Mouse (Mus musculus) cortical plate, adult 2 months (tissue): Measurements from ENCODE around the gene Trpm4. TPM values are rescaled to one million over a fixed set of nuclear protein-coding genes. Genes with fewer than 3 reads are reported as not detected.
A peak's percentile ranks its signal among the peaks of the same experiment; 100 is the strongest.

Experiments
- H3K27ac ChIP-seq: fragments of 200-500 bp; 2 replicates; pipeline ENCODE4 v1.5.1; 2012; ENCODE audit warnings: low read length, control low read depth, inconsistent platforms; ENCODE audit not compliant: insufficient read depth
- H3K4me1 ChIP-seq: fragments of 200-500 bp; 2 replicates; pipeline ENCODE4 v1.6.1; 2011; ENCODE audit warnings: low read length; ENCODE audit not compliant: control insufficient read depth, insufficient read depth
- H3K4me3 ChIP-seq: fragments of 200-500 bp; 2 replicates; pipeline ENCODE4 v1.5.1; 2011; ENCODE audit warnings: mild to moderate bottlenecking, low read length, control low read depth; ENCODE audit not compliant: insufficient read depth
- CTCF ChIP-seq: fragments of 200-500 bp; IDR thresholded peaks from 2 replicates; pipeline ENCODE4 v1.5.1; 2011; ENCODE audit warnings: mild to moderate bottlenecking, control low read depth, low read length; ENCODE audit not compliant: insufficient read depth; ENCODE audit errors: extremely low read depth
- POLR2A ChIP-seq: fragments of 200-500 bp; IDR thresholded peaks from 2 replicates; pipeline ENCODE4 v1.6.1; 2011; ENCODE audit warnings: mild to moderate bottlenecking, low read length, control low read depth; ENCODE audit not compliant: insufficient read depth; ENCODE audit errors: extremely low read depth
- polyA plus RNA-seq: library from polyadenylated mRNA; depleted of rRNA; stranded (reverse); fragments of >200 nt; gene quantifications from 2 replicates; pipeline ENCODE4 v1.2.3, GENCODE M21; 2012

The Trpm4 gene
- polyA plus RNA-seq, 1 experiment: 29.1 TPM

- H3K27ac ChIP-seq: no peak overlapping the region
- H3K4me3 ChIP-seq: no peak overlapping the region
- H3K4me1 ChIP-seq: peaks cover 2% of the 10 kb centered on the region; the same call in 1 of the 2 replicates
- TF ChIP-seq POLR2A: no peak
- no peak for TF ChIP-seq CTCF
Observed at GRCm38 (mm10) chr7:45338161-45338911, 4.8 kb upstream of the Trpm4 start.

GRCm38 (mm10) chr7:45337469-45337868, 3.9 kb upstream of the Trpm4 start:
- TF ChIP-seq POLR2A (no peak), CTCF (no peak)
- peaks cover 2% of the 10 kb centered on the region; the same call in 1 of the 2 replicates for H3K4me1 ChIP-seq

GRCm38 (mm10) chr7:45336319-45336718, 2.7 kb upstream of the Trpm4 start:
- Histone ChIP-seq H3K4me1 (peaks cover 2% of the 10 kb centered on the region; the same call in 1 of the 2 replicates), H3K27ac (no peak overlapping the region), H3K4me3 (no peak overlapping the region)

More at GRCm38 (mm10) chr7:45337469-45337868, 3.9 kb upstream of the Trpm4 start:
- Histone ChIP-seq H3K4me3 (no peak overlapping the region), H3K27ac (no peak overlapping the region)

GRCm38 (mm10) chr7:45335056-45335455, 1.5 kb upstream of the Trpm4 start, which contains the start of gene Hrc:
Hrc (plus strand) TSS chr7:45335290.
- H3K27ac ChIP-seq: no peak within 1 kb of the TSS
- TF ChIP-seq POLR2A: no peak
- no peak for TF ChIP-seq CTCF
- peaks cover 2% of the 10 kb centered on the region; the same call in 1 of the 2 replicates for H3K4me1 ChIP-seq
- no peak within 1 kb of the TSS; the same call in 1 of the 2 replicates for H3K4me3 ChIP-seq

More at GRCm38 (mm10) chr7:45336319-45336718, 2.7 kb upstream of the Trpm4 start:
- no peak for TF ChIP-seq POLR2A
- no peak for TF ChIP-seq CTCF

GRCm38 (mm10) chr7:45334605-45335004, 1.0 kb upstream of the Trpm4 start:
- TF ChIP-seq POLR2A (no peak), CTCF (no peak)
- H3K27ac ChIP-seq: no peak overlapping the region
- H3K4me1 ChIP-seq: peaks cover 2% of the 10 kb centered on the region; the same call in 1 of the 2 replicates
- H3K4me3 ChIP-seq: no peak overlapping the region

- Histone ChIP-seq H3K27ac (peak overlapping the region; percentile 20; the same call in 1 of the 2 replicates), H3K4me1 (peaks cover 1% of the 10 kb centered on the region; the same call in 1 of the 2 replicates)
- TF ChIP-seq POLR2A: no peak
- TF ChIP-seq CTCF: no peak
Observed at GRCm38 (mm10) chr7:45332685-45333425, 725 bp downstream of the Trpm4 start.

GRCm38 (mm10) chr7:45331502-45331901, 2.1 kb downstream of the Trpm4 start:
- no peak overlapping the region for H3K4me3 ChIP-seq
- TF ChIP-seq POLR2A: no peak
- TF ChIP-seq CTCF: peak; percentile 17; the same call in 1 of the 2 replicates
- no peak overlapping the region for H3K27ac ChIP-seq
- no peaks in the 10 kb centered on the region for H3K4me1 ChIP-seq

More at GRCm38 (mm10) chr7:45332685-45333425, 725 bp downstream of the Trpm4 start:
- peak overlapping the region; percentile 62 for H3K4me3 ChIP-seq

- TF ChIP-seq CTCF: no peak
- TF ChIP-seq POLR2A: no peak
- Histone ChIP-seq H3K4me3 (no peak overlapping the region), H3K27ac (no peak overlapping the region), H3K4me1 (no peaks in the 10 kb centered on the region)
Observed at GRCm38 (mm10) chr7:45328841-45329475, 4.6 kb downstream of the Trpm4 start.

GRCm38 (mm10) chr7:45325800-45326199, 7.8 kb downstream of the Trpm4 start:
- Histone ChIP-seq H3K27ac (no peak overlapping the region), H3K4me1 (no peaks in the 10 kb centered on the region), H3K4me3 (no peak overlapping the region)
- TF ChIP-seq POLR2A (no peak), CTCF (no peak)
